Mouse (Mus musculus): ENCODE results near the gene Sec62.

- no peak for TF ChIP-seq CTCF (IDR thresholded peaks at IDR 0.05; ENCODE audit: low read depth)
- TF ChIP-seq EP300 (IDR thresholded peaks at IDR 0.05; ENCODE audit: low read depth): no peak
Observed at GRCm38 (mm10) chr3:30774677-30775076, 18.0 kb upstream of the Sec62 start.
